Mouse (Mus musculus) lung, adult 2 months (tissue): ENCODE data around the gene Dnmbp. TPM values are rescaled to one million over a fixed set of nuclear protein-coding genes. Genes with fewer than 3 reads are reported as not detected.

Source experiments
- DNase-seq: peaks from one replicate; pipeline ENCODE4 v3.0.0; 2022
- H3K4me1 ChIP-seq: fragments of 200-500 bp; 2 replicates; pipeline ENCODE4 v1.6.1; 2011; ENCODE audit warnings: low read length; ENCODE audit not compliant: control insufficient read depth, insufficient read depth
- H3K4me3 ChIP-seq: fragments of 200-500 bp; replicated peaks from 2 replicates; pipeline ENCODE3; 2011; ENCODE audit warnings: low read depth, mild to moderate bottlenecking, control low read depth, low read length; ENCODE audit errors: extremely low read depth
- CTCF ChIP-seq: fragments of 200-500 bp; IDR thresholded peaks from 2 replicates; pipeline ENCODE4 v1.5.1; 2011; ENCODE audit warnings: mild to moderate bottlenecking, low read length, control low read depth; ENCODE audit not compliant: insufficient read depth
- POLR2A ChIP-seq: fragments of 200-500 bp; IDR thresholded peaks from 2 replicates; pipeline ENCODE4 v1.6.1; 2011; ENCODE audit warnings: low read depth, mild to moderate bottlenecking, control low read depth, low read length, borderline replicate concordance; ENCODE audit errors: extremely low read depth
- WGBS: fragments of 180-500 bp; shearing (Covaris S2); methylation state at CpG from one replicate; pipeline ENCODE4 v1.1.7; 2018; 5-methylcytosine and 5-hydroxymethylcytosine counted together
- polyA plus RNA-seq: library from polyadenylated mRNA; depleted of rRNA; stranded (reverse); fragments of >200 nt; gene quantifications from 2 replicates; pipeline ENCODE4 v1.2.3, GENCODE M21; 2012

Gene Dnmbp
- polyA plus RNA-seq, 1 experiment, result 18.6 TPM

DNA sequence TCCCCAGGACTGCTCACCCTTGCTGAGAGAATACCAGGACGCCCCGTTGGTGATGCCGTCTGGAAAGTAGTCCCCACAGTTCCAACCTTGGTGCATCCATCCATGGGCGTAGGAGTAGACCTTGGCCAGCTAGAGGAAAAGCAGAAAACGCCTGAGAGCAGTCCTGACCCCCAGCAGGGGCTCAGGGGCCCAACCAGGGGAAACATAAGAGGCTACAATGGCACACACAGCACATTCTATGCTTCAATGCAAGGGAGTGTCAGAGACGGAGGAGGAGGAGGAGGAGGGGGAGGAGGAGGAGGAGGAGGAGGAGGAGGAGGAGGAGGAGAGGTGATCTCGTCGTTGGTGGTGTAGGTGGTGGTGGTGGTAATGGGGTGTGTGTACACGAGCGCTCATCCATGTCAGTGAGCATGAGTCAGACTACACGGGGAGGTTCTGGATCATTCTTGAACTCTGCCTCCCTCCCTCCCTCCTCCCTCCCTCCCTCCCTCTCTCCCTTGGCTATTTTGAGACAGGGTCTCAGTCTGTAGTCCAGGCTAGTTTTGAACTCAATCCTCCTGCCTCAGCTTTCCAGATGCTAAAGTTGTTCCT is 28.5 kb upstream of the Dnmbp start:
- 64% methylated on average over 9 of the region's 11 CpGs for WGBS
- DNase-seq, result no peak

GRCm38 (mm10) chr19:43966481-43966880 is 26.5 kb upstream of the Dnmbp start:
- no peak for DNase-seq
- H3K4me1 ChIP-seq, result no peaks in the 10 kb centered on the region
- WGBS, result 67% methylated on average over 2 of the region's 2 CpGs
- no peak for TF ChIP-seq POLR2A
- no peak for TF ChIP-seq CTCF
- no peak overlapping the region for H3K4me3 ChIP-seq

More for the DNA sequence above, 28.5 kb upstream of the Dnmbp start:
- no peaks in the 10 kb centered on the region for H3K4me1 ChIP-seq
- H3K4me3 ChIP-seq, result no peak overlapping the region
- TF ChIP-seq CTCF (no peak), POLR2A (no peak)

GRCm38 (mm10) chr19:43965496-43966085 is 25.6 kb upstream of the Dnmbp start:
- Histone ChIP-seq H3K4me3 (no peak overlapping the region), H3K4me1 (no peaks in the 10 kb centered on the region)
- 68% methylated on average over 11 of the region's 11 CpGs for WGBS
- no peak for TF ChIP-seq CTCF
- TF ChIP-seq POLR2A, result no peak
- DNase-seq, result no peak

DNA sequence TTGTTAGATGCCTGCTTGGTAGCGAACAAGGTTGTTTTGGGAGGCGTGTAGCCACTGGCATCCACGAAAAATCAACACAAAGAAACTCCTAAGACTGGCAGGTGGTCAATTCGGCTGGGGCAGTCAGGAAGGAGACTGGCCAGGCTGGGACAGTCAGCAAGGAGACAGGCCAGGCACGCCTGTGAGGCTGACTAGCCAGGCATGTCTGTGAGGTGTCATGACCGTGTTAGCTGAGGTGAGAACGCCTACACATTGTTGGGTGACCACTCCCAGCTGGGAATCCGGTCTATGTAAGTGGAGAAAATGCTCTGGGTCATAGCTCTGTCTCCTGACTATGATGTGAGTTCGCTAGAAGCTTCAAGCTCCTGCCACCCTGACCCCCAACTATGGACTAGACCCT is 22.8 kb upstream of the Dnmbp start:
- H3K4me1 ChIP-seq, result no peaks in the 10 kb centered on the region
- TF ChIP-seq CTCF (no peak), POLR2A (no peak)
- 63% methylated on average over 9 of the region's 9 CpGs for WGBS
- DNase-seq, result no peak
- no peak overlapping the region for H3K4me3 ChIP-seq

GRCm38 (mm10) chr19:43961185-43961584 is 21.2 kb upstream of the Dnmbp start:
- 85% methylated on average over 2 of the region's 2 CpGs for WGBS
- Histone ChIP-seq H3K4me3 (no peak overlapping the region), H3K4me1 (no peaks in the 10 kb centered on the region)
- TF ChIP-seq CTCF (peak; percentile 19; the same call in 1 of the 2 replicates), POLR2A (no peak)
- DNase-seq, result no peak

DNA sequence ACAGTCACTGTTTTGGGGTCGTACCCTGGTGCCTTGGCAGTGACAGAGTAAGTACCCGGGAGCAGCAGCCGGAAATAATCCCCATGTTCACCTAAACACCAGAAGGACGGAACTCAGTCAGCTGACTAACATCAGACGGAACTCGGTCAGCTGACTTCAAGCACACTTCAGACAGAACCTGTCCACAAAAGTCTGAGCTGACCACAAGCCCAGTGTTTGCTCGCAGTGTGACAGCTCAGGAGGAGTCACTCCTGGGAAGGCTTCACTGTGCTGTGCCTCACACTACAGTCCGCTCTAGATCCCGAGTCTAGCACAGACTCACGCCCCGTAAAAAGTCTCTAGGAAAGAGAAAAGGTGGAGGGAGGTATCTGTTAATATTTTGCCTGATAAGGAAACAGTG is 20.0 kb upstream of the Dnmbp start:
- DNase-seq, result peak; percentile 48
- TF ChIP-seq POLR2A (peak; percentile 55; the same call in 1 of the 2 replicates), CTCF (no peak)
- Histone ChIP-seq H3K4me1 (no peaks in the 10 kb centered on the region), H3K4me3 (peak overlapping the region; percentile 42)
- 60% methylated on average over 11 of the region's 11 CpGs for WGBS

- TF ChIP-seq POLR2A (no peak), CTCF (peak; percentile 93)
- H3K4me1 ChIP-seq, result no peaks in the 10 kb centered on the region
- H3K4me3 ChIP-seq, result no peak overlapping the region
- 24% methylated on average over 2 of the region's 2 CpGs for WGBS
- peak; percentile 66 for DNase-seq
These were observed 19.2 kb upstream of the Dnmbp start for GRCm38 (mm10) chr19:43959162-43959561.

- DNase-seq, result no peak
These were observed 17.9 kb upstream of the Dnmbp start for GRCm38 (mm10) chr19:43957881-43958280.

GRCm38 (mm10) chr19:43957402-43957801 is 17.4 kb upstream of the Dnmbp start:
- TF ChIP-seq POLR2A (no peak), CTCF (no peak)
- H3K4me3 ChIP-seq, result no peak overlapping the region
- no peak for DNase-seq
- H3K4me1 ChIP-seq, result no peaks in the 10 kb centered on the region
- 18% methylated on average over 4 of the region's 4 CpGs for WGBS

More at GRCm38 (mm10) chr19:43957881-43958280, 17.9 kb upstream of the Dnmbp start:
- WGBS, result 82% methylated on average over 4 of the region's 4 CpGs
- no peak for TF ChIP-seq CTCF
- TF ChIP-seq POLR2A, result no peak
- Histone ChIP-seq H3K4me3 (no peak overlapping the region), H3K4me1 (no peaks in the 10 kb centered on the region)

- H3K4me1 ChIP-seq, result no peaks in the 10 kb centered on the region
- TF ChIP-seq POLR2A (no peak), CTCF (no peak)
- WGBS, result 69% methylated on average over 5 of the region's 5 CpGs
- DNase-seq, result no peak
- no peak overlapping the region for H3K4me3 ChIP-seq
These were observed 15.3 kb upstream of the Dnmbp start for GRCm38 (mm10) chr19:43955266-43955665.
